Mouse (Mus musculus): Measurements from ENCODE around the gene Mttp.

DNA sequence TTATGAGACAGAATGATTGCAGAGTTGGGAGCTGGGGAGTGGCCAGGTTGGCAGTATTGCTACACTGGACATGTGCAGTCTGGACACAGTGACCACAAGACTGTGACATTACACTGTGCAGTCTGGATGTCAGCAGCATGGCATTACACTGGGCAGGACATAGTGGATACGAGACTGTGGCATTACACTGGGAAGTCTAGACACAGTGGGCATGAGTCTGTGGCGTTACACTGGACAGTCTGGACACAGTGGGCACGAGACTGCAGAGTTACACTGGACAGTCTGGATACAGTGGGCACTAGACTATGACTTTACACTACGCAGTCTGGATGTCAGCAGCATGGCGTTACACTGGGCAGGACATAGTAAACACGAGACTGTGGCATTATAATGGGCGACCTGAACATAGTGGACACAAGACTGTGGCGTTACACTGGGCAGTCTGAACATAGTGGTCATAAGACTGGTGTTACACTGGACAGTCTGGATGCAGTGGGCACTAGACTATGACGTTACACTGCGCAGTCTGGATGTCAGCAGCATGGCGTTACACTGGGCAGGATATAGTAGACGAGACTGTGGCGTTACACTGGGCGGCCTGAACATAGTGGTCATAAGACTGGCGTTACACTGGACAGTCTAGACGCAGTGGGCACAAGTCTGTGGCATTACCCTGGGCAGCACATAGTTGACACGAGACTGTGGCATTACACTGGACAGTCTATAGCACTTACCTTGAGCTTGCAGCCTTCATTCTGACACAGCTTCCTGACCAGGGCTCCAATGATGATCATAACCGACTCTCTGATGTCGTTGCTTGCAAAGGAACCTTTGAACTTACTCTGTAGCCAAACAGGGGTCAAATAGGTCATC, 33.6 kb downstream of the Mttp start:
- TF ChIP-seq NRF1 (IDR thresholded peaks at IDR 0.05; ENCODE audit: insufficient read depth, low read depth, low read length, poor library complexity, severe bottlenecking): no peak
- TF ChIP-seq MAFK (IDR thresholded peaks at IDR 0.05; ENCODE audit: borderline replicate concordance, low read depth, low read length): no peak
- no peak for TF ChIP-seq RCOR1 (IDR thresholded peaks at IDR 0.05; ENCODE audit: low read depth, low read length)
- TF ChIP-seq GATA1 (IDR thresholded peaks at IDR 0.05; ENCODE audit: low read depth, low read length): no peak
- TF ChIP-seq CHD2 (IDR thresholded peaks at IDR 0.05; ENCODE audit: low read length): no peak
- TF ChIP-seq TCF12 (IDR thresholded peaks at IDR 0.05; ENCODE audit: low read depth, low read length): no peak
- no peak for TF ChIP-seq UBTF (IDR thresholded peaks at IDR 0.05; ENCODE audit: borderline replicate concordance, insufficient read depth, low read depth, low read length)
- no peak for TF ChIP-seq ZC3H11A (IDR thresholded peaks at IDR 0.05; ENCODE audit: low read depth, low read length)
- no peak for TF ChIP-seq EP300 (IDR thresholded peaks at IDR 0.05; ENCODE audit: low read depth in 1 of 2, low read length in 2 of 2)
- TF ChIP-seq MEF2A (IDR thresholded peaks at IDR 0.05; ENCODE audit: extremely low read depth, insufficient replicate concordance, low read depth, low read length, poor library complexity, severe bottlenecking): no peak

All from MEL (cell line).